Comparison of ENCODE assay signal across 8 mouse cellular contexts in genomic region chr17:34932287-34932686, GRCm38 (mm10). TPM values are rescaled to one million over a fixed set of nuclear protein-coding genes. Genes with fewer than 3 reads are reported as not detected.
A peak's percentile ranks its signal among the peaks of the same experiment; 100 is the strongest.
DNase-seq lines count a peak whose midpoint lies in the region; ATAC-seq lines count a peak whose summit lies in the region.

No protein-coding gene starts in this region.

- peak overlapping the region; percentile 68 for H3K4me3 ChIP-seq in heart, embryonic 11.5 days (ENCODE audit: low read depth, low read length)
- H3K4me3 ChIP-seq in forebrain, embryonic 13.5 days = peak overlapping the region; percentile 80
- H3K4me3 ChIP-seq in liver, embryonic 15.5 days (replicated peaks) = peak overlapping the region; percentile 69

- 88% methylated on average over 8 of the region's 8 CpGs for WGBS in heart, embryonic 11.5 days (ENCODE audit: insufficient replicate concordance)
- 92% methylated on average over 8 of the region's 8 CpGs for WGBS in forebrain, embryonic 13.5 days
- 63% methylated on average over 8 of the region's 8 CpGs for WGBS in liver, embryonic 15.5 days (ENCODE audit: insufficient replicate concordance)

- H3K27ac ChIP-seq in heart, embryonic 11.5 days (ENCODE audit: low read depth, low read length) = no peak overlapping the region
- no peak overlapping the region for H3K27ac ChIP-seq in forebrain, embryonic 13.5 days
- no peak overlapping the region for H3K27ac ChIP-seq in liver, embryonic 15.5 days (replicated peaks)

- ATAC-seq in heart, embryonic 11.5 days (replicated peaks; ENCODE audit: insufficient number of reproducible peaks, low FRiP score, low TSS enrichment) = no peak
- ATAC-seq in forebrain, embryonic 13.5 days = no peak
- ATAC-seq in liver, embryonic 15.5 days (ENCODE audit: insufficient read depth) = no peak

- H3K36me3 ChIP-seq in heart, embryonic 11.5 days (ENCODE audit: control insufficient read depth, insufficient read depth, low read length) = 0 out of 2 replicates have a peak, but pooled peaks cover 4% of the 10 kb centered on the region
- peaks cover 20% of the 10 kb centered on the region; the same call in 1 of the 2 replicates for H3K36me3 ChIP-seq in forebrain, embryonic 13.5 days (ENCODE audit: poor library complexity, severe bottlenecking)
- H3K36me3 ChIP-seq in liver, embryonic 15.5 days (replicated peaks) = 0 out of 2 replicates have a peak, but pooled peaks cover 4% of the 10 kb centered on the region

- H3K27me3 ChIP-seq in heart, embryonic 11.5 days (ENCODE audit: control insufficient read depth, insufficient read depth, low read length) = no peaks in the 10 kb centered on the region
- no peaks in the 10 kb centered on the region for H3K27me3 ChIP-seq in forebrain, embryonic 13.5 days
- H3K27me3 ChIP-seq in liver, embryonic 15.5 days = no peaks in the 10 kb centered on the region

- no peak for DNase-seq in heart, postnatal 4 days
- peak; percentile 74 to 82 for DNase-seq in B cell, adult 2 months
- DNase-seq in cerebellum, adult 9-10 months = no peak
- DNase-seq in urinary bladder, postnatal 25 days (ENCODE audit: low spot score) = no peak
- DNase-seq in cerebellum, postnatal 14 days = no peak

- H3K4me1 ChIP-seq in heart, embryonic 11.5 days (ENCODE audit: control insufficient read depth, insufficient read depth, low read length) = peaks cover 7% of the 10 kb centered on the region; the same call in 1 of the 2 replicates
- H3K4me1 ChIP-seq in forebrain, embryonic 13.5 days = peaks cover 9% of the 10 kb centered on the region
- peaks cover 37% of the 10 kb centered on the region for H3K4me1 ChIP-seq in liver, embryonic 15.5 days (replicated peaks)

- H3K4me2 ChIP-seq in heart, embryonic 11.5 days = peak overlapping the region; percentile 97
- peak overlapping the region; percentile 98 for H3K4me2 ChIP-seq in forebrain, embryonic 13.5 days
- peak overlapping the region; percentile 95 for H3K4me2 ChIP-seq in liver, embryonic 15.5 days

- no peaks in the 10 kb centered on the region for H3K9me3 ChIP-seq in heart, embryonic 11.5 days (replicated peaks; ENCODE audit: control insufficient read depth, low read length)
- no peaks in the 10 kb centered on the region for H3K9me3 ChIP-seq in forebrain, embryonic 13.5 days (replicated peaks)
- no peaks in the 10 kb centered on the region for H3K9me3 ChIP-seq in liver, embryonic 15.5 days (replicated peaks)

- H3K9ac ChIP-seq in heart, embryonic 11.5 days (ENCODE audit: low read depth, low read length) = peak overlapping the region; percentile 80
- H3K9ac ChIP-seq in forebrain, embryonic 13.5 days = peak overlapping the region; percentile 90
- peak overlapping the region; percentile 63; the same call in 1 of the 2 replicates for H3K9ac ChIP-seq in liver, embryonic 15.5 days

RNA-seq across cellular contexts. Expression of gene Neu1, which starts 1.2 kb away (rescaled TPM):
- polyA plus RNA-seq in heart, embryonic 11.5 days (2014; fragmentation: Nextera tagmentation; extraction: Ambion mirVana) = 16.0 and 16.6 TPM in 2 replicates
- 10 to 100 TPM; 10.1 to 11.7 TPM for total RNA-seq in heart, postnatal 4 days (2021)
- polyA plus RNA-seq in forebrain, embryonic 13.5 days (2015; fragmentation: Nextera tagmentation; extraction: Ambion mirVana) = 18.0 and 18.7 TPM in 2 replicates
- 17.1 and 19.8 TPM in 2 replicates for polyA plus RNA-seq in liver, embryonic 15.5 days (2015; fragmentation: Nextera tagmentation; extraction: Ambion mirVana)

RNA-seq across cellular contexts. Expression of gene Slc44a4, which starts 18.0 kb away (rescaled TPM):
- 0.10 and 0.13 TPM in 2 replicates for polyA plus RNA-seq in heart, embryonic 11.5 days (2014; fragmentation: Nextera tagmentation; extraction: Ambion mirVana)
- total RNA-seq in heart, postnatal 4 days (2021) = not detected
- not detected in 2 replicates for polyA plus RNA-seq in forebrain, embryonic 13.5 days (2015; fragmentation: Nextera tagmentation; extraction: Ambion mirVana)
- polyA plus RNA-seq in liver, embryonic 15.5 days (2015; fragmentation: Nextera tagmentation; extraction: Ambion mirVana) = 3.0 and 3.1 TPM in 2 replicates

RNA-seq across cellular contexts. Expression of gene Hspa1b, which starts 26.8 kb away (rescaled TPM):
- 0.48 and 0.50 TPM in 2 replicates for polyA plus RNA-seq in heart, embryonic 11.5 days (2014; fragmentation: Nextera tagmentation; extraction: Ambion mirVana)
- 1 to 10 TPM; 4.8 to 5.2 TPM for total RNA-seq in heart, postnatal 4 days (2021)
- 0.10 and 0.12 TPM in 2 replicates for polyA plus RNA-seq in forebrain, embryonic 13.5 days (2015; fragmentation: Nextera tagmentation; extraction: Ambion mirVana)
- polyA plus RNA-seq in liver, embryonic 15.5 days (2015; fragmentation: Nextera tagmentation; extraction: Ambion mirVana) = 0.06 and 0.14 TPM in 2 replicates

RNA-seq across cellular contexts. Expression of gene Ehmt2, which starts 34.0 kb away (rescaled TPM):
- 32.4 and 42.3 TPM in 2 replicates for polyA plus RNA-seq in heart, embryonic 11.5 days (2014; fragmentation: Nextera tagmentation; extraction: Ambion mirVana)
- total RNA-seq in heart, postnatal 4 days (2021) = 10 to 100 TPM; 55.7 to 56.8 TPM
- 97.9 and 107 TPM in 2 replicates for polyA plus RNA-seq in forebrain, embryonic 13.5 days (2015; fragmentation: Nextera tagmentation; extraction: Ambion mirVana)
- polyA plus RNA-seq in liver, embryonic 15.5 days (2015; fragmentation: Nextera tagmentation; extraction: Ambion mirVana) = 14.6 and 15.1 TPM in 2 replicates

RNA-seq across cellular contexts. Expression of gene C2, which starts 34.2 kb away (rescaled TPM):
- polyA plus RNA-seq in heart, embryonic 11.5 days (2014; fragmentation: Nextera tagmentation; extraction: Ambion mirVana) = 0.70 and 0.94 TPM in 2 replicates
- total RNA-seq in heart, postnatal 4 days (2021) = 1 to 10 TPM; 3.0 to 3.7 TPM
- polyA plus RNA-seq in forebrain, embryonic 13.5 days (2015; fragmentation: Nextera tagmentation; extraction: Ambion mirVana) = 0.74 and 1.4 TPM in 2 replicates
- polyA plus RNA-seq in liver, embryonic 15.5 days (2015; fragmentation: Nextera tagmentation; extraction: Ambion mirVana) = 25.2 and 26.5 TPM in 2 replicates

Comparison
In these comparisons a context has a peak if more than half of its experiments do, and no peak if none do; other contexts are left out.
1. DNase-seq: peak in B cell, adult 2 months (2 of 2); none in heart, postnatal 4 days (single experiment), cerebellum, adult 9-10 months (single experiment), urinary bladder, postnatal 25 days (single experiment) and cerebellum, postnatal 14 days (0 of 2).
2. Peak in every context shown above with its lines, with median percentiles within 50 percentile points of each other: H3K4me2 ChIP-seq, H3K4me3 ChIP-seq and H3K9ac ChIP-seq.